Mouse (Mus musculus): Measurements from ENCODE around the gene 1810049J17Rik.
"Not testable (repeated sequence)": the region's sequence is repeated elsewhere in the genome, so short reads cannot be mapped to it uniquely, and the experiment has no call there.

1810049J17Rik gene

GRCm38 (mm10) chr15:12321788-12322621, at the start of gene 1810049J17Rik:
Gene 1810049J17Rik (minus strand): TSS chr15:12321899.
- DNase-seq (ENCODE audit: low spot score), result peak; percentile 40

- DNase-seq (ENCODE audit: low spot score), result peak; percentile 61
Observed at GRCm38 (mm10) chr15:12371183-12371582, 49.5 kb upstream of the 1810049J17Rik start.

- no peak for DNase-seq (ENCODE audit: low spot score)
Observed at GRCm38 (mm10) chr15:12370096-12370495, 48.4 kb upstream of the 1810049J17Rik start.

GRCm38 (mm10) chr15:12368850-12369249, 47.2 kb upstream of the 1810049J17Rik start:
- DNase-seq (ENCODE audit: low spot score), result no peak

- no peak for DNase-seq (ENCODE audit: low spot score)
Observed at GRCm38 (mm10) chr15:12368357-12368756, 46.7 kb upstream of the 1810049J17Rik start.

- no peak for DNase-seq (ENCODE audit: low spot score)
Observed at GRCm38 (mm10) chr15:12367306-12368080, 45.8 kb upstream of the 1810049J17Rik start.

GRCm38 (mm10) chr15:12366580-12367305, 45.0 kb upstream of the 1810049J17Rik start:
- not testable (repeated sequence) for DNase-seq (ENCODE audit: low spot score)

- no peak for DNase-seq (ENCODE audit: low spot score)
Observed at GRCm38 (mm10) chr15:12366072-12366469, 44.4 kb upstream of the 1810049J17Rik start.

- no peak for DNase-seq (ENCODE audit: low spot score)
Observed at GRCm38 (mm10) chr15:12365416-12366071, 43.8 kb upstream of the 1810049J17Rik start.

- DNase-seq (ENCODE audit: low spot score), result no peak
Observed at GRCm38 (mm10) chr15:12364096-12364495, 42.4 kb upstream of the 1810049J17Rik start.

- DNase-seq (ENCODE audit: low spot score), result no peak
Observed at GRCm38 (mm10) chr15:12362701-12363040, 41.0 kb upstream of the 1810049J17Rik start.

- no peak for DNase-seq (ENCODE audit: low spot score)
Observed at GRCm38 (mm10) chr15:12362001-12362700, 40.5 kb upstream of the 1810049J17Rik start.

- no peak for DNase-seq (ENCODE audit: low spot score)
Observed at GRCm38 (mm10) chr15:12360519-12361212, 39.0 kb upstream of the 1810049J17Rik start.

- DNase-seq (ENCODE audit: low spot score), result no peak
Observed at GRCm38 (mm10) chr15:12358384-12358783, 36.7 kb upstream of the 1810049J17Rik start.

- no peak for DNase-seq (ENCODE audit: low spot score)
Observed at GRCm38 (mm10) chr15:12357459-12357858, 35.8 kb upstream of the 1810049J17Rik start.

- DNase-seq (ENCODE audit: low spot score), result no peak
Observed at GRCm38 (mm10) chr15:12355907-12356306, 34.2 kb upstream of the 1810049J17Rik start.

GRCm38 (mm10) chr15:12355261-12355660, 33.6 kb upstream of the 1810049J17Rik start:
- no peak for DNase-seq (ENCODE audit: low spot score)

- no peak for DNase-seq (ENCODE audit: low spot score)
Observed at GRCm38 (mm10) chr15:12354281-12354810, 32.6 kb upstream of the 1810049J17Rik start.

- DNase-seq (ENCODE audit: low spot score), result no peak
Observed at GRCm38 (mm10) chr15:12351470-12351869, 29.8 kb upstream of the 1810049J17Rik start.

GRCm38 (mm10) chr15:12349840-12350239, 28.1 kb upstream of the 1810049J17Rik start:
- no peak for DNase-seq (ENCODE audit: low spot score)

Measured in urinary bladder, postnatal 25 days (tissue).